Mouse (Mus musculus) spleen, postnatal 36 days (tissue): Measurements from ENCODE around the gene Bnc2.

Experiments
- DNase-seq, 2 experiments: peaks; one replicate each; pipeline ENCODE4 v3.0.0; 2022; ENCODE audit warnings: low spot score in 2 of 2, mixed read lengths in 1 of 2

The Bnc2 gene

DNA sequence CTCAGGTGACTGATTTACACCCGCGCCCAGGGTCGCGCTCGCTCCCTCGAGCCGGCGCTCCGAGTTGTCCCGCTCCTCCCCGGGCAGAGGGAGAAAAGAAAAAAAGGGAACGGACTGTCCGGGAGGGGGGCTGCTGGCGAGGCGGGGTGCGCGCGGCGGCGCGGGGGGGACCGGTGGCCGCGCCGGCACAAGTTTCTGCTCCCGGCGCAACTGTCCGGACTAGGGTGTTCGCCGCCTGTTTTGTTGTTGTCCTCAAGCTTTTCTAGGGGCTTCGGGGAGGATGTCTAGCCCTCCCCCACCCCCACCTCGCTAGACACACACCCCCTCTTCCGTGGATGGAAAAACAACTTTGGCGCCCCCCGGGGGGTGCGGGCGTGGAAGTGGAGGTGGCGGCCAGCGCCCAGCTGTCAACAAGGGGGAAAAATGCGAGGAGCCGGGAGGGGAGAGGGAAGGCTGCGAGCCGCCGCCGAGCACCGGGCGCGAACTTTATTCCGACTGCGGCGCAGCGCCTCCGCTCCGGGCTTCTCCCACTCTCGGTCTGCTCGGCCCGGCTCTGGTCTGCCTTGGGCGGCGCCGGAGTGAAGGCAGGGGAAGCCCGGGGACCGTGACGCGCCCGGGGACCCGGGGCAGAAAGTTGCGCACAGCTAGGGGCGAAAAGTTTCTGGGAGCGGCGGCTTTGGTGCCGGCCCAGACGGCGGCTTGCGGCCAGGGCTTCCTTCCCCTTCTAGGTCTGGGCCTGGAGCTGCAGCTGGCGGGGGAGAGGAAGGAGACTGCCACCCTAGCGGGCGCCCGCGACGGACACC, at the start of gene Bnc2:
TSS of gene Bnc2 (minus strand) at position 105 of the 803 bp plus-strand sequence.
- no peak for DNase-seq

GRCm38 (mm10) chr4:84707961-84708360, 32.9 kb upstream of the Bnc2 start:
- no peak for DNase-seq

- no peak for DNase-seq
Observed at GRCm38 (mm10) chr4:84685521-84686366, 10.7 kb upstream of the Bnc2 start.

GRCm38 (mm10) chr4:84685009-84685408, 9.9 kb upstream of the Bnc2 start:
- DNase-seq: no peak

GRCm38 (mm10) chr4:84675974-84676315, 870 bp upstream of the Bnc2 start:
- no peak for DNase-seq

DNA sequence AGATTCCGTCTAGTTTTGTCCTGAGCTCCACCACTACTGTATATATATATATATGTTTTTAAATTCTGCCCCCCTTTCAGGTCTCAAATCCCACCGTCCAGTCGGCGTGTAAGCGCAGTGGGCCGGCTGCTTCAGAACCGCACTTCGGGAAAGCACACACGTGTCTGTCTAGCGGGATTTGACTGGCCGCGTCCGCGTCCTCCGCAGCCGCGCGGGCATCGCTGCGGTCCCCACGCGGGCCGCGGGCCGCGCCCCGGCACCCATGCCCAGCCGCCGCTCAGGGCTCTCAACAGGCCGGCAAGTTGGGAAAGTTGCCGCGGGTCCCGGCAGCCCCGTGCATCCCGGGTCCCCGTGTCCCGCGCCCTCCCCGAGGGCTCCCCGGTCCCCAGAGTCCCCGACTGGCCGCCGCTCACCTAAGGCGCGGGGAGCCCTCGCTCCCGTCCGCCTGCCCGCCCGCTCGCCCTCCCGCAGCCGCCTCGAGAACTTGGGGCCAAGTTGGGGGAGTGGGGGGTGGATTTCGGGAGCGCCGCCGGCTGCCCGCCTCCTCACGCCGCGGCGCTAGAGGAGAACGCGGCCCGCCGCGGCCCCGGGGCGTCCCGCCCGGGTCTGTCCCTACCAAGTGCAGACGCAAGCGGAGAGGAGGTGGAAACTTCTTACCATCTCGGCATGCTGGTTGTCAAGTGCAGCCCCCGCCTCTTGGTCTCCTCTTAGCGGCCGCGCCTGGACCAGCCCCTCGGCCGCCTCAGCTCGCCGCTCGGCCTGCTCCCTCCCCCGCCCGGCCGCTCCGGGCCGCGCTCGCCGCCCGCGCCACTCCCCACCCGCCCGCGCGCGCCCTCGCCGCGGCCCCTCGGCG, 531 bp downstream of the Bnc2 start:
- no peak for DNase-seq

GRCm38 (mm10) chr4:84673681-84674307, 1.3 kb downstream of the Bnc2 start:
- DNase-seq: no peak

- DNase-seq: no peak
Observed at GRCm38 (mm10) chr4:84672181-84672791, 2.8 kb downstream of the Bnc2 start.

- DNase-seq: no peak
Observed at GRCm38 (mm10) chr4:84670996-84671395, 4.1 kb downstream of the Bnc2 start.

DNA sequence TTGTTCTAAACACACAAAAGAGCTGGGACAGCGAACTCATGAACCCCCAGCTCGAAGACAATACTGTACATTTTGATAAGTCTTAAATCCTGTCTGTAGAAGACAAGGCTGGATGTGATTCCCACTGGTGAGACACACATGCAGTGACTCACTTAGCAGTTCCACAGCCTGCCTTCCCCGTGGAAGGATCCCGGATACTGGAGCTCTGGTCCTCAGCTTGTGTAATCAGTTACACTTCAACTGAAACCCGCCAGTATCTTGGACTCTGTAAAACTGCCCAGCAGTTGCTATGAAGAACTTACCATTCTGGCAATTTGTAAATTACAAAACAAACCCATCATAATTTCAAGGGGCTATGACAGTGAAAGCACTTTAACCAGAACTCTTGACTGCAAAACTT, 5.4 kb downstream of the Bnc2 start:
- no peak for DNase-seq

GRCm38 (mm10) chr4:84668949-84669605, 6.0 kb downstream of the Bnc2 start:
- DNase-seq: no peak

DNA sequence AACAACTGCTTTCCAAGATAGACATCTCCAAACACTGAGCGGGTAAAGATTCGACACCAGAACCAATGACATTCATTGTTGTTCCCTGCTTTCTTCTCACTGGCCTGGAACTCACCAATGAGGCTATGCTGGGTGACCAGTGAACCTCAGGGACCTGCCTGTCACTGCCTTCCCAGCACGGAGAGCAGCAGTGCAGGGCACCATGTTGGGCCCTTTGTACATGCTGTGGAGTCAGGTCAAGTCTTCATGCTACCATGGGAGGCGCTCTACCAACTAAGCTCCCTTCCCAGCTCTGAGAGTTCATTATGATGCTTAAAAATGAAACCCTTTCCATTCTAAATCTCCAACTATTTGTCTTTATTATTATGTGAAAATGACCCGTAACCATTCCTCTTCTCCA, 6.8 kb downstream of the Bnc2 start:
- no peak for DNase-seq

DNA sequence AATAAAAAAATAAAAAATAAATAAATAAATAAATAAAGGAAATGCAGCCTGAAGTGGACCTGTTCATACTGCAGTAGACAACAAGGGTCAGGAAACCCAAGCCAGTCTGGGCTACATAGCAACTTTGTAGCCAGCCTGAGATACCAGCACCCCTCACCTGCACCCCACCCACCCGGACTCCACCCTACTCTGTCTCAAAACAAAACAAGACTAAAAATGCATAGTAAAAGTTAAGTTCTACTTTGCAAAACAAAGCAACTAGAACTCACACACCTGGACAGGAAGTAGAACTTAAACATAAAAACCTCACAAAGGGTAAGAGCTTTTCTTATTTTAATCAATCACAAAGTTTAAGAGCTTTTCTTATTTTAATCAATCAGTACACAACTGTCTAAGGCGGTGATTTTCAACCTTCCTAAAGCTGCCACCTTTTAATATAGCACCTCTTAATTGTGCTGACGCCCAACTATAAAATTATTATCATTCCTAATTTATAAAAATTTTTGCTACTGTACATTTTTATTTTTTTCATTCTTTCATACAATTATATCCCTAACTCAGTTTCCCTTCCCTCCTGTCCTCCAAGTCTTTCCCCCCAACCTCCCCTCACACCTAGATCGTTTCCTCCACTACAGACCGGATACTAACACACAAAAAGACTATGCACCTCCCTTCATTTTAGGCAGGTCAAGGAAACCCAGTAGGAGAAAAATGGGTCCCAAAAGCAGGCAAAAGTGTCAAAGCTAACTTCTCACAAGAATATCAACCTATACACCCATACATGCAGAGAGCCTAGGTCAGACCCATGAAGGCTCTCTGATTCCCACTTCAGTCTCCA, 12.6 kb downstream of the Bnc2 start:
- DNase-seq: no peak

GRCm38 (mm10) chr4:84661341-84661740, 13.7 kb downstream of the Bnc2 start:
- DNase-seq: no peak

DNA sequence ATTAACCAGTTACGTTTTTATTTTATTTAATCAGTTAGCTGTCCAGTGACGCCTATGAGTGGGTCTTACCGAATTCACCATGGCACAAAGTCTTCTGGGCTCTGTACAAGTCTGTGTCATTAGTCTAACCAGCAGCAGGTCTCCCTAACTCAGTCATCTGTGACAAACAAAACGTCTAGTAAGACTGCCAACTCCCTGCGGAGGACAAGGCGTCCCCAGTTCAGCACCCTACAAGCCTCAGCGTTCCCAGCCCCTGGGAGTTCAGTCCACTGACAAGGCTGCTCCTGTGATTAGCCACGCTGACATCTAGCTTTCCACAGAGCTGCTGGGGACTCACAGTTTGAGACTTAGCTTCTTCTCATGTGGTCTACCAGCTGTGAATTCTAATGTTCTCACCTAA, 23.3 kb downstream of the Bnc2 start:
- no peak for DNase-seq

GRCm38 (mm10) chr4:84646576-84646975, 28.5 kb downstream of the Bnc2 start:
- no peak for DNase-seq

DNA sequence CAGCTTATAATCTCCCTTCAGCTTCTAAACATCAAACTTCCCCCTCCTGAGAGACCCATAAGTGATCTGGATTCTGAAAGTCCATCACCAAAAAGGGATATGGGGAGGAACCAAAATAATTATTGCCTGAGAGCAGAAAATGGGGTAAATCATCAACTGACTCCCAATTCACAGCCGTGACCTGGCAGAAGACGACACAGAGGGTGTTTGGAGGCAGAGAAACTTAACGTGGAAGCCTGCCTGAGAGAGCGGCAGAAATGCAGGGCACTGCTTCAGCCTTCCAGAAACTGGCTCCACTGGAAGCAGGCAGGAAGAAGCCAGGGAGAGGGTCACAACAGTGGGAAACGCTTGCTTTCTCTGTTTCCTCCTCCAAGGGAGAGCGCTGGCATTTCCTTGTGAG, 35.9 kb downstream of the Bnc2 start:
- DNase-seq: no peak

GRCm38 (mm10) chr4:84637641-84638040, 37.4 kb downstream of the Bnc2 start:
- no peak for DNase-seq

GRCm38 (mm10) chr4:84634751-84635150, 40.3 kb downstream of the Bnc2 start:
- no peak for DNase-seq

DNA sequence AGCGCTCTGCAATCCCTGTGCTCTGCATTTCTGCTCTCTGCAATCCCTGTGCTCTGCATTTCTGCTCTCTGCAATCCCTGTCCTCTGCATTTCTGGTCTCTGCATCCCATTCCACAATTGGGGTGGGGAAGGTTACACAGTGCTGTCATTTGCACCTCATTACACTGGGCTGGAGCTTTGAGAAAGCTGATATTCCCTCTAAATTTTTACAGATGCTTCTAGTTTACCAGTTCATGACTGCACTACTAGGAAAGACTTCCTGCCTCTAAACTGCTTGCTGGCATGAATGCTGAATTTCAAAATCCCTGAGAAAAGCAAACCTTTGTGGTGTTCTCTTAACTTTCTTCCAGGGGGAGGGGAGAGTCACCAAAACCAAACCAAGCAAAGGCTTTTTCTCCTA, 41.1 kb downstream of the Bnc2 start:
- no peak for DNase-seq
